Mouse (Mus musculus) thymus, adult 2 months (tissue): ENCODE data around the gene Tenm4. TPM values are rescaled to one million over a fixed set of nuclear protein-coding genes. Genes with fewer than 3 reads are reported as not detected.

ENCODE experiments used
- DNase-seq: peaks from one replicate; pipeline ENCODE4 v3.0.0; 2021
- H3K27ac ChIP-seq: fragments of 200-500 bp; 2 replicates; pipeline ENCODE4 v1.5.1; 2012; ENCODE audit warnings: low read length, control low read depth; ENCODE audit not compliant: control insufficient read depth, insufficient read depth
- H3K27me3 ChIP-seq: fragments of 200-500 bp; 2 replicates; pipeline ENCODE4 v1.6.1; 2012; ENCODE audit warnings: mild to moderate bottlenecking, low read length, moderate library complexity, mixed read lengths; ENCODE audit not compliant: control insufficient read depth, insufficient read depth
- H3K36me3 ChIP-seq: fragments of 200-500 bp; 2 replicates; pipeline ENCODE4 v1.6.1; 2012; ENCODE audit warnings: mild to moderate bottlenecking, low read length, moderate library complexity; ENCODE audit not compliant: control insufficient read depth, insufficient read depth
- H3K4me1 ChIP-seq: fragments of 200-500 bp; replicated peaks from 2 replicates; pipeline ENCODE4 v1.6.1; 2012; ENCODE audit warnings: low read length; ENCODE audit not compliant: control insufficient read depth, insufficient read depth
- H3K4me3 ChIP-seq: fragments of 200-500 bp; 2 replicates; pipeline ENCODE4 v1.5.1; 2012; ENCODE audit warnings: mild to moderate bottlenecking, low read length, control low read depth, moderate library complexity; ENCODE audit not compliant: control insufficient read depth, insufficient read depth
- CTCF ChIP-seq: fragments of 200-500 bp; IDR thresholded peaks from 2 replicates; pipeline ENCODE4 v1.5.1; 2012; ENCODE audit warnings: mild to moderate bottlenecking, control low read depth, low read length, moderate library complexity, borderline replicate concordance; ENCODE audit not compliant: control insufficient read depth, poor library complexity, insufficient read depth; ENCODE audit errors: extremely low read depth
- POLR2A ChIP-seq: fragments of 200-500 bp; IDR thresholded peaks from 2 replicates; pipeline ENCODE4 v1.6.1; 2012; ENCODE audit warnings: mild to moderate bottlenecking, low read length, control low read depth, moderate library complexity; ENCODE audit not compliant: control insufficient read depth, poor library complexity, insufficient read depth; ENCODE audit errors: extremely low read depth
- WGBS: fragments of 180-500 bp; shearing (Covaris S2); methylation state at CpG from one replicate; pipeline ENCODE4 v1.1.7; 2018; 5-methylcytosine and 5-hydroxymethylcytosine counted together
- polyA plus RNA-seq: library from polyadenylated mRNA; depleted of rRNA; stranded (reverse); fragments of >200 nt; gene quantifications from 2 replicates; pipeline ENCODE4 v1.2.3, GENCODE M21; 2012

Tenm4 gene
- polyA plus RNA-seq, 1 experiment: 2.7 TPM

GRCm38 (mm10) chr7:96833012-96833411 is 662.0 kb downstream of the Tenm4 start:
- Histone ChIP-seq H3K36me3 (no peaks in the 10 kb centered on the region), H3K4me1 (no peaks in the 10 kb centered on the region), H3K27ac (no peak overlapping the region), H3K4me3 (no peak overlapping the region), H3K27me3 (no peaks in the 10 kb centered on the region)
- WGBS: 86% methylated on average over 3 of the region's 3 CpGs
- no peak for TF ChIP-seq POLR2A
- no peak for TF ChIP-seq CTCF
- DNase-seq: no peak

GRCm38 (mm10) chr7:96834681-96835289 is 663.7 kb downstream of the Tenm4 start:
- H3K36me3 ChIP-seq: no peaks in the 10 kb centered on the region
- H3K27me3 ChIP-seq: no peaks in the 10 kb centered on the region
- no peak for TF ChIP-seq POLR2A
- TF ChIP-seq CTCF: no peak
- no peak overlapping the region for H3K4me3 ChIP-seq
- no peaks in the 10 kb centered on the region for H3K4me1 ChIP-seq
- no peak for DNase-seq
- no peak overlapping the region for H3K27ac ChIP-seq
- WGBS: 89% methylated on average over 6 of the region's 6 CpGs

DNA sequence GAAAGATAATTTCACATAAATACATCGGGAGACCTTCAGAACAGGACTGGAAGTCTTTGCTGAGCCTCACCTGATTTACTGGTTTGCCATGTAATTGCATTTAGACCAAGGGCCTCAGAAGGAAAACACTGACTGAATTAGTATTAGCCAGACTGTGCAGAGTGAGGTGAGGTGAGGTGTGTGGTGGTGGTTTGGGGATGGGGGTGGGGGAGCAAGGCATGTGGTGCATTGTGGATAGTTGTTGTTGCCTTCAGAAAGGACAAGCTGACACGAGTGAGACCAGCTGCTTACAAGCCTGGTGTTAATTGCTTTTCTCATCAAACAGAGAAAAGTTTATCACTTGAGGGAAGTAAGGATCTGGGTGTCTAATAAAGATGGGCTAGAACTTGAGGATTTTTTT is 664.3 kb downstream of the Tenm4 start:
- Histone ChIP-seq H3K4me1 (no peaks in the 10 kb centered on the region), H3K27ac (no peak overlapping the region), H3K4me3 (no peak overlapping the region), H3K27me3 (no peaks in the 10 kb centered on the region), H3K36me3 (no peaks in the 10 kb centered on the region)
- no peak for TF ChIP-seq POLR2A
- no peak for TF ChIP-seq CTCF
- WGBS: 82% methylated on average over 2 of the region's 2 CpGs
- DNase-seq: no peak

GRCm38 (mm10) chr7:96838271-96838841 is 667.3 kb downstream of the Tenm4 start:
- TF ChIP-seq CTCF (no peak), POLR2A (no peak)
- DNase-seq: no peak
- H3K27me3 ChIP-seq: no peaks in the 10 kb centered on the region
- no peaks in the 10 kb centered on the region for H3K36me3 ChIP-seq
- 95% methylated on average over 8 of the region's 8 CpGs for WGBS
- no peaks in the 10 kb centered on the region for H3K4me1 ChIP-seq
- no peak overlapping the region for H3K4me3 ChIP-seq
- no peak overlapping the region for H3K27ac ChIP-seq

GRCm38 (mm10) chr7:96838926-96839325 is 667.9 kb downstream of the Tenm4 start:
- DNase-seq: no peak

DNA sequence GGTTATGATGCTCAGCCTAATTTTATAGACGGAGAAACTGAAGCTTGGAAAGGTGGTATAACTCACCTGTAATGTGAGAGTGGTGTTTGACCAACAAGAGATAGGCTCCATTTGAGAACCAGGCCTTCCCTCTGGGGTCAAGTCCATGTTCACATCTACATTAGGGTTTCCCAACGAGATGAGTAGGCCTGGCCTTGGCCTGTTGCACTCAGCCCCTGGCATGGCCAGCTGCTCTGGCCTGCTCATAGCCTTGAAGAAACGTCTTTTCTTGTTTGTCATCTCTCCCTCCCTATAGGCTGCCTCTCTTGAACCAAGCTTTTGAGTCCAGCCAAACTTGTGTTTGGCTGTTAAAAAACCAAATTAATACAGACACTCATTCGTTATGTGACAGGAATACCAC is 668.5 kb downstream of the Tenm4 start:
- H3K4me1 ChIP-seq: no peaks in the 10 kb centered on the region
- WGBS: 90% methylated on average over 4 of the region's 4 CpGs
- no peak overlapping the region for H3K4me3 ChIP-seq
- no peaks in the 10 kb centered on the region for H3K27me3 ChIP-seq
- no peak overlapping the region for H3K27ac ChIP-seq
- no peak for DNase-seq
- no peak for TF ChIP-seq POLR2A
- TF ChIP-seq CTCF: no peak
- no peaks in the 10 kb centered on the region for H3K36me3 ChIP-seq

More at GRCm38 (mm10) chr7:96838926-96839325, 667.9 kb downstream of the Tenm4 start:
- no peaks in the 10 kb centered on the region for H3K4me1 ChIP-seq
- H3K4me3 ChIP-seq: no peak overlapping the region
- TF ChIP-seq POLR2A: no peak
- TF ChIP-seq CTCF: no peak
- no peaks in the 10 kb centered on the region for H3K36me3 ChIP-seq
- WGBS: 92% methylated on average over 4 of the region's 4 CpGs
- H3K27me3 ChIP-seq: no peaks in the 10 kb centered on the region
- no peak overlapping the region for H3K27ac ChIP-seq
